Mouse (Mus musculus): ENCODE measurements around the gene Fam120a. TPM values are rescaled to one million over a fixed set of nuclear protein-coding genes. Genes with fewer than 3 reads are reported as not detected.

The Fam120a gene
- polyA plus RNA-seq, 1 experiment from 2014 or later: 13.3 TPM

DNA sequence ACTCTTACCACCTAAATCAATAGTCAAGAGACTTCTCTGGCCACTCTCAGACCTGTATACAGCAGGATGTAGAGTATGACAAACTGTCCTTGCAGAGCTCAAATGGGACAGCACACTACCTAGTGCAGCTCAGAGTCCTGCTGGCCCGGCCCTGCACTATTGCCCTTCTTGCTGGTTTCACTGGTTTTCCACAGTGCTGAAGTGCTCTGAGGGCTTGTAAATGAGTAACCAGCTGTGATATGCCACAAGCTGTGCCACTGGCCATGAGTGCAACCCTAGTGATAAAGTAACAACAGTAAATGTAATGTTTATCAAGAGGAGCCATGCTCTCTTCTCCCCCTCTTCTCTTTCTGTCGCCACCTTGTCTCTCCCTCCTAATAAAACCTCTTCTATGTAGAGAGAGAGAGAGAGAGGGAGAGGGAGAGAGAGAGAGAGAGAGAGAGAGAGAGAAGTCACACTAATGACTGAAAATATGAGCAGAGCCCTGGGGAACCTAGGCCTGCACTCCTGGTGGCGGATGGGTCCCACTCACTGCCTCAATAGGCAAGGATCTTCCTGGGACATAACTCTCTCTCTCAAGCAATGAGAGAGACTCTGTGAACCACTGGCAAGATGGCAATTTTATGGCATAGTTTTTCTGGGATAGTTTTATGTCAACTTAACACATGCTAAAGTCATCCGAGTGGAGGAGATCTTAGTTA, 77.4 kb downstream of the Fam120a start:
- Histone ChIP-seq H3K4me3 (ENCODE audit: low read depth, low read length) (no peak overlapping the region), H3K36me3 (replicated peaks; ENCODE audit: insufficient read depth, low read length) (peaks cover 61% of the 10 kb centered on the region), H3K27me3 (ENCODE audit: insufficient read depth, low read length) (no peaks in the 10 kb centered on the region), H3K9me3 (ENCODE audit: low read length) (no peaks in the 10 kb centered on the region), H3K4me2 (ENCODE audit: low read depth, low read length) (no peak overlapping the region), H3K27ac (ENCODE audit: low read depth) (peak overlapping the region; percentile 12; the same call in 1 of the 2 replicates), H3K9ac (replicated peaks) (no peak overlapping the region), H3K4me1 (ENCODE audit: insufficient read depth) (no peaks in the 10 kb centered on the region)
- ATAC-seq (peak; percentile 93), DNase-seq (peak; percentile 38)
- TF ChIP-seq EP300 (IDR thresholded peaks at IDR 0.05; ENCODE audit: low read depth) (no peak), CTCF (IDR thresholded peaks at IDR 0.05; ENCODE audit: low read depth) (no peak)
- WGBS (ENCODE audit: insufficient replicate concordance): 67% methylated on average over 4 of the region's 4 CpGs

DNA sequence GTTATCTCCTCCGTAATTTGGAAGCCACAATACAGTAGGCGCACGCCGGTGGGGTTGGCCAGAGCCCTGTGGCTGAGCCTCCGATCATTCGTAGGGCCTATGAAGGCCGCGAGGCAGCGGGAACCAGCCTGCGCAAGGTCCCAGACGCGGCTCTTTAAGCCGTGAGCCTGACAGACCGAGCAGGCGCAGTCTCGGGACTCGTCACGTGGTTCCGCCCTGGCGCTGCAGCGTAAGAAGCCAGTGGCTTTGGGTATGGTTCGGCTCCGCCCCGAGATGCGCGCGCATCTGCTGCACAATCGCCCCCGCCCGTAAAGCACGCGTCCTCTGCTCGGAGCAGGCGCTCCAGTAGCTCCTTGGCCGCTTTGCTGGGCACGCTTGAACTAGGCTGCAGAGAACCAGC, 89.3 kb downstream of the Fam120a start:
- WGBS (ENCODE audit: insufficient replicate concordance): 2% methylated on average over 36 of the region's 36 CpGs
- no peak for TF ChIP-seq CTCF (IDR thresholded peaks at IDR 0.05; ENCODE audit: low read depth)
- TF ChIP-seq EP300 (IDR thresholded peaks at IDR 0.05; ENCODE audit: low read depth): no peak
- Histone ChIP-seq H3K27ac (ENCODE audit: low read depth) (peak overlapping the region; percentile 82), H3K4me1 (ENCODE audit: insufficient read depth) (peaks cover 13% of the 10 kb centered on the region), H3K9me3 (ENCODE audit: low read length) (no peaks in the 10 kb centered on the region), H3K9ac (replicated peaks) (peak overlapping the region; percentile 75), H3K4me2 (ENCODE audit: low read depth, low read length) (peak overlapping the region; percentile 74), H3K27me3 (ENCODE audit: insufficient read depth, low read length) (no peaks in the 10 kb centered on the region), H3K4me3 (ENCODE audit: low read depth, low read length) (peak overlapping the region; percentile 39), H3K36me3 (replicated peaks; ENCODE audit: insufficient read depth, low read length) (peaks cover 25% of the 10 kb centered on the region)
- ATAC-seq (peak; percentile 99), DNase-seq (peak; percentile 98)

DNA sequence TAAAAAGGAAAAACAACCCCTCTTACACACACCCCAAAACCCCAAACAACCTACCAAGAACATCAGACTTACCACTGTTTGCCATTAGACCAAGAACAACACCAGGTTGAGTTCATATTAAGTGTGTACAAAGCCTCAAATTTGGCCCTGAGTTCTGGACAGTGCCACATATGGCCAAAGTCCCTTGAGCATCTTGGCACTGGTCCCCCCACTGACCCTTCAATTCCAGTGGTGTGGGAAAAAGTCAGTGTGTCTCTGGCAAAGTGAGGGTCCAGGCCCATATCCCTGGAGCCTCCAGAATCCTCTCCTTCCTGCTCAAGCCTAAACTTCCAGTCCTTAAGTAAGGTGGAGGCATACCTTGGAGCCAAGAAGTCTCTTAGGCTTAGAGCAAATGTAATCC, 90.0 kb downstream of the Fam120a start:
- peaks cover 21% of the 10 kb centered on the region for H3K36me3 ChIP-seq (replicated peaks; ENCODE audit: insufficient read depth, low read length)
- no peaks in the 10 kb centered on the region for H3K27me3 ChIP-seq (ENCODE audit: insufficient read depth, low read length)
- H3K4me1 ChIP-seq (ENCODE audit: insufficient read depth): peaks cover 15% of the 10 kb centered on the region
- DNase-seq (no peak), ATAC-seq (no peak)
- peak overlapping the region; percentile 74 for H3K4me2 ChIP-seq (ENCODE audit: low read depth, low read length)
- no peak for TF ChIP-seq EP300 (IDR thresholded peaks at IDR 0.05; ENCODE audit: low read depth)
- TF ChIP-seq CTCF (IDR thresholded peaks at IDR 0.05; ENCODE audit: low read depth): no peak
- H3K9ac ChIP-seq (replicated peaks): peak overlapping the region; percentile 75
- peak overlapping the region; percentile 82 for H3K27ac ChIP-seq (ENCODE audit: low read depth)
- no peaks in the 10 kb centered on the region for H3K9me3 ChIP-seq (ENCODE audit: low read length)
- no peak overlapping the region for H3K4me3 ChIP-seq (ENCODE audit: low read depth, low read length)

DNA sequence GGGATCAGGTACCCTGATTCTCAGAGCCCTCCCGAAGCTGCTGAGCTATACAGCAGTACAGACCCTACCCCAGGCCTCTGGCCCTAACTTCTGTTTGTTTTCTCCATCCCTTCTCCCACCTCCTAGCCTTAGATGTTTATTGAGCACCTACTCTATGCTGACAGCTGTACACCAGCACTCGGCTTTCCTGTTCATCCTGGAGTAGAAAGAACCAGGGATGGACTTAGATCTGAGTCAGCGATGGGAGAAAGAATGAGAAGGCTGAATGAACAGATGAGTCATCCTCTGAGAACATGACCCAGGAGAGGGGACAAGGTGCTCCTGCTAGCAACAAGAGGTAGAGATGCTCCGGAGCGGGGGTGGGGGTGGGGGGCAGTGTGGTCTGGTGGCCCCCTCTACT, 95.1 kb downstream of the Fam120a start:
- H3K4me3 ChIP-seq (ENCODE audit: low read depth, low read length): no peak overlapping the region
- WGBS (ENCODE audit: insufficient replicate concordance): 66% methylated on average over 5 of the region's 5 CpGs
- H3K4me2 ChIP-seq (ENCODE audit: low read depth, low read length): no peak overlapping the region
- H3K4me1 ChIP-seq (ENCODE audit: insufficient read depth): peaks cover 39% of the 10 kb centered on the region
- H3K27ac ChIP-seq (ENCODE audit: low read depth): no peak overlapping the region
- TF ChIP-seq EP300 (IDR thresholded peaks at IDR 0.05; ENCODE audit: low read depth): no peak
- TF ChIP-seq CTCF (IDR thresholded peaks at IDR 0.05; ENCODE audit: low read depth): no peak
- H3K9ac ChIP-seq (replicated peaks): no peak overlapping the region
- no peaks in the 10 kb centered on the region for H3K9me3 ChIP-seq (ENCODE audit: low read length)
- DNase-seq (no peak), ATAC-seq (no peak)
- 0 out of 2 replicates have a peak, but pooled peaks cover 3% of the 10 kb centered on the region for H3K36me3 ChIP-seq (replicated peaks; ENCODE audit: insufficient read depth, low read length)
- H3K27me3 ChIP-seq (ENCODE audit: insufficient read depth, low read length): no peaks in the 10 kb centered on the region

DNA sequence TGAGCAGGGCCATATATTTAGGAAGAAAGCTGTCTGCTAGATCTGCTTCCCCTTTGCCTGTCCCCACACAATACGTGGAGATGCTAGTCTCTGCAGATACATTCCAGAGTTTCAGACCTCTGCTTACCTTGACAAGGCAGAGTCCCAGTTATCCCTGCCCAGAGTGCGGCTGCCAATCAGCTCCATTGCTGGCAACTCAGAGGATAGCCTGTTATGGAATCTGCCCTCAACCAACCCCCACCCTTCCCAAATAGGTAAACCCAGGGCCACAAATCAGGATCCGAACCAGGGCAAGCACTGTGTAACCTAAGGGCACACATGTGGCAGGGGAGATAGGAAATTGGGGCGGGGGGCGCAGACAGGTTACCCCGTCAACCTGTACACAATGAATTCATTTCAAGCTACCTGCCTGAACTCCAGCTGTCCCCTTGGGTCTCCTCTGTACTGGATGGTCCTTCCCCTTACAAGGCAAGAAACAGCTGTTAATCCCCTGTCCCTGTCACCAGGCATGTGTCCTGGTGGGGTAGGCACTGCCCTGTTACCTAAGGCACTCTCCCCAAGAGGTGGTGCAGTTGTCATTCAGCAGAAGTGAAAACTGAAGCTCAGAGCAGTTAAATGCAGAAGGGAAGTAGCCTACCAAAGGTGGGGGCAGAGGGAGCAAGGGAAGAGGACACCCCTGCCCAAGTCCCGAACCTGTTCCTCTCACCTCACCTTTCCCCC, 95.8 kb downstream of the Fam120a start:
- no peaks in the 10 kb centered on the region for H3K9me3 ChIP-seq (ENCODE audit: low read length)
- peaks cover 35% of the 10 kb centered on the region for H3K4me1 ChIP-seq (ENCODE audit: insufficient read depth)
- WGBS (ENCODE audit: insufficient replicate concordance): 52% methylated on average over 7 of the region's 7 CpGs
- H3K4me2 ChIP-seq (ENCODE audit: low read depth, low read length): peak overlapping the region; percentile 95
- H3K27me3 ChIP-seq (ENCODE audit: insufficient read depth, low read length): no peaks in the 10 kb centered on the region
- ATAC-seq: peak; percentile 38
- peak; percentile 40 for TF ChIP-seq CTCF (IDR thresholded peaks at IDR 0.05; ENCODE audit: low read depth)
- no peak for TF ChIP-seq EP300 (IDR thresholded peaks at IDR 0.05; ENCODE audit: low read depth)
- 0 out of 2 replicates have a peak, but pooled peaks cover 3% of the 10 kb centered on the region for H3K36me3 ChIP-seq (replicated peaks; ENCODE audit: insufficient read depth, low read length)
- peak overlapping the region; percentile 86 for H3K4me3 ChIP-seq (ENCODE audit: low read depth, low read length)
- peak overlapping the region; percentile 92; the same call in 1 of the 2 replicates for H3K27ac ChIP-seq (ENCODE audit: low read depth)
- DNase-seq: peak; percentile 45
- peak overlapping the region; percentile 97; the same call in 1 of the 2 replicates for H3K9ac ChIP-seq (replicated peaks)
